Mouse (Mus musculus) embryonic facial prominence, embryonic 12.5 days (tissue): ENCODE data around the gene Vps52. TPM values are rescaled to one million over a fixed set of nuclear protein-coding genes. Genes with fewer than 3 reads are reported as not detected.
"Not testable (repeated sequence)": the region's sequence is repeated elsewhere in the genome, so short reads cannot be mapped to it uniquely, and the experiment has no call there.

Experiments used
- ATAC-seq: fragments of 200-750 bp; cut with Nextera tagmentation; 2 replicates; pipeline ENCODE4 v1.8.0; 2017; ENCODE audit not compliant: insufficient number of reproducible peaks, insufficient read depth, low FRiP score, low TSS enrichment
- H3K27ac ChIP-seq: fragments of 300-500 bp; sonication (generic); 2 replicates; pipeline ENCODE4 v1.5.1; 2016; ENCODE audit warnings: mild to moderate bottlenecking
- H3K27me3 ChIP-seq: fragments of 300-500 bp; sonication (generic); 2 replicates; pipeline ENCODE4 v1.6.1; 2016; ENCODE audit warnings: mild to moderate bottlenecking, moderate library complexity
- H3K36me3 ChIP-seq: fragments of 300-500 bp; sonication (generic); 2 replicates; pipeline ENCODE4 v1.6.1; 2016; ENCODE audit warnings: mild to moderate bottlenecking
- H3K4me1 ChIP-seq: fragments of 300-500 bp; sonication (generic); 2 replicates; pipeline ENCODE4 v1.6.1; 2016
- H3K4me2 ChIP-seq: fragments of 300-500 bp; sonication (generic); replicated peaks from 2 replicates; pipeline ENCODE4 v1.6.1; 2016; ENCODE audit warnings: mild to moderate bottlenecking, moderate library complexity
- H3K4me3 ChIP-seq: fragments of 300-500 bp; sonication (generic); 2 replicates; pipeline ENCODE4 v1.5.1; 2016; ENCODE audit warnings: mild to moderate bottlenecking
- H3K9ac ChIP-seq: fragments of 300-500 bp; sonication (generic); 2 replicates; pipeline ENCODE4 v1.6.1; 2016; ENCODE audit warnings: mild to moderate bottlenecking, moderate library complexity
- H3K9me3 ChIP-seq: fragments of 300-500 bp; sonication (generic); 2 replicates; pipeline ENCODE4 v1.6.1; 2016; ENCODE audit warnings: mild to moderate bottlenecking, moderate library complexity
- WGBS: fragments of 180-500 bp; shearing (Covaris S2); methylation state at CpG from one replicate; pipeline ENCODE4 v1.1.7; 2016; 5-methylcytosine and 5-hydroxymethylcytosine counted together
- polyA plus RNA-seq: library from polyadenylated mRNA; unstranded; fragments of >200 nt; fragmentation: Nextera tagmentation; extraction: Ambion mirVana; gene quantifications from 2 replicates; pipeline ENCODE4 v1.2.1, GENCODE M21; 2016

Gene Vps52
- polyA plus RNA-seq, 1 experiment from 2014 or later: 55.2 TPM

GRCm38 (mm10) chr17:33951021-33951946 lies 4.3 kb upstream of the Vps52 start, which contains the start of gene B3galt4:
TSS of gene B3galt4 (minus strand) at chr17:33951488.
- 1% methylated on average over 45 of the region's 45 CpGs for WGBS
- Histone ChIP-seq H3K4me1 (peaks cover 49% of the 10 kb centered on the region), H3K36me3 (peaks cover 60% of the 10 kb centered on the region), H3K9ac (peak within 1 kb of the TSS; percentile 67), H3K27ac (peak within 1 kb of the TSS; percentile 93), H3K27me3 (no peaks in the 10 kb centered on the region), H3K4me2 (peak within 1 kb of the TSS; percentile 87), H3K4me3 (peak within 1 kb of the TSS; percentile 44), H3K9me3 (no peaks in the 10 kb centered on the region)
- ATAC-seq: peak; percentile 78

- not testable (repeated sequence) for H3K27me3 ChIP-seq, H3K9me3 ChIP-seq, ATAC-seq
- H3K4me2 ChIP-seq: peak overlapping the region; percentile 87
- peaks cover 56% of the 10 kb centered on the region for H3K36me3 ChIP-seq
- WGBS: 81% methylated on average over 13 of the region's 13 CpGs
- H3K4me3 ChIP-seq: peak overlapping the region; percentile 44; the same call in 1 of the 2 replicates
- H3K4me1 ChIP-seq: peaks cover 54% of the 10 kb centered on the region
- peak overlapping the region; percentile 67; the same call in 1 of the 2 replicates for H3K9ac ChIP-seq
- H3K27ac ChIP-seq: peak overlapping the region; percentile 93; the same call in 1 of the 2 replicates
These were observed 3.6 kb upstream of the Vps52 start for GRCm38 (mm10) chr17:33952015-33952414.

- ATAC-seq: no peak
- WGBS: 84% methylated on average over 4 of the region's 4 CpGs
- Histone ChIP-seq H3K4me2 (peak overlapping the region; percentile 7; the same call in 1 of the 2 replicates), H3K9me3 (no peaks in the 10 kb centered on the region), H3K9ac (peak overlapping the region; percentile 41; the same call in 1 of the 2 replicates), H3K27ac (no peak overlapping the region), H3K27me3 (no peaks in the 10 kb centered on the region), H3K36me3 (peaks cover 49% of the 10 kb centered on the region), H3K4me1 (peaks cover 56% of the 10 kb centered on the region), H3K4me3 (no peak overlapping the region)
These were observed 2.7 kb upstream of the Vps52 start for GRCm38 (mm10) chr17:33952879-33953278.

GRCm38 (mm10) chr17:33953310-33953709 lies 2.3 kb upstream of the Vps52 start:
- peak overlapping the region; percentile 95 for H3K4me2 ChIP-seq

GRCm38 (mm10) chr17:33953961-33954565 lies 1.5 kb upstream of the Vps52 start:
- Histone ChIP-seq H3K9ac (peak overlapping the region; percentile 90), H3K27ac (peak overlapping the region; percentile 94), H3K27me3 (no peaks in the 10 kb centered on the region), H3K4me1 (peaks cover 56% of the 10 kb centered on the region), H3K36me3 (peaks cover 46% of the 10 kb centered on the region), H3K4me2 (peak overlapping the region; percentile 95), H3K9me3 (no peaks in the 10 kb centered on the region), H3K4me3 (peak overlapping the region; percentile 68)
- WGBS: 33% methylated on average over 5 of the region's 5 CpGs
- no peak for ATAC-seq

More at GRCm38 (mm10) chr17:33953310-33953709, 2.3 kb upstream of the Vps52 start:
- ATAC-seq: no peak
- peaks cover 56% of the 10 kb centered on the region for H3K4me1 ChIP-seq
- WGBS: 80% methylated on average over 3 of the region's 3 CpGs
- no peak overlapping the region for H3K4me3 ChIP-seq
- H3K36me3 ChIP-seq: peaks cover 46% of the 10 kb centered on the region
- H3K9me3 ChIP-seq: no peaks in the 10 kb centered on the region
- H3K27ac ChIP-seq: no peak overlapping the region
- no peak overlapping the region for H3K9ac ChIP-seq
- H3K27me3 ChIP-seq: no peaks in the 10 kb centered on the region

- Histone ChIP-seq H3K36me3 (peaks cover 46% of the 10 kb centered on the region), H3K27me3 (no peaks in the 10 kb centered on the region), H3K4me1 (peaks cover 54% of the 10 kb centered on the region), H3K27ac (peak overlapping the region; percentile 94), H3K9ac (peak overlapping the region; percentile 90), H3K4me3 (peak overlapping the region; percentile 68), H3K9me3 (no peaks in the 10 kb centered on the region), H3K4me2 (peak overlapping the region; percentile 95)
- under 1% methylated on average over 33 of the region's 33 CpGs for WGBS
- ATAC-seq: peak; percentile 5; the same call in 1 of the 2 replicates
These were observed 712 bp upstream of the Vps52 start for GRCm38 (mm10) chr17:33954646-33955554.

GRCm38 (mm10) chr17:33956336-33956735 lies 724 bp downstream of the Vps52 start:
- Histone ChIP-seq H3K9me3 (no peaks in the 10 kb centered on the region), H3K4me2 (peak overlapping the region; percentile 95), H3K27ac (peak overlapping the region; percentile 73), H3K9ac (peak overlapping the region; percentile 67), H3K36me3 (peaks cover 56% of the 10 kb centered on the region), H3K4me1 (peaks cover 40% of the 10 kb centered on the region), H3K27me3 (no peaks in the 10 kb centered on the region), H3K4me3 (peak overlapping the region; percentile 68)
- WGBS: 7% methylated on average over 10 of the region's 10 CpGs
- ATAC-seq: no peak

GRCm38 (mm10) chr17:33957493-33957892 lies 1.9 kb downstream of the Vps52 start:
- WGBS: 70% methylated on average over 6 of the region's 6 CpGs
- ATAC-seq: no peak

GRCm38 (mm10) chr17:33958451-33958850 lies 2.8 kb downstream of the Vps52 start:
- 97% methylated on average over 11 of the region's 11 CpGs for WGBS
- H3K36me3 ChIP-seq: peaks cover 59% of the 10 kb centered on the region
- ATAC-seq: no peak

More at GRCm38 (mm10) chr17:33957493-33957892, 1.9 kb downstream of the Vps52 start:
- Histone ChIP-seq H3K9me3 (no peaks in the 10 kb centered on the region), H3K9ac (no peak overlapping the region), H3K27ac (no peak overlapping the region), H3K27me3 (no peaks in the 10 kb centered on the region), H3K4me1 (peaks cover 30% of the 10 kb centered on the region), H3K4me3 (no peak overlapping the region), H3K4me2 (no peak overlapping the region), H3K36me3 (peaks cover 59% of the 10 kb centered on the region)

GRCm38 (mm10) chr17:33959135-33959534 lies 3.5 kb downstream of the Vps52 start:
- 94% methylated on average over 13 of the region's 13 CpGs for WGBS
- Histone ChIP-seq H3K36me3 (peaks cover 59% of the 10 kb centered on the region), H3K9ac (no peak overlapping the region), H3K4me3 (no peak overlapping the region), H3K27ac (no peak overlapping the region), H3K9me3 (no peaks in the 10 kb centered on the region), H3K4me2 (no peak overlapping the region), H3K27me3 (no peaks in the 10 kb centered on the region), H3K4me1 (peaks cover 13% of the 10 kb centered on the region)
- ATAC-seq: no peak

More at GRCm38 (mm10) chr17:33958451-33958850, 2.8 kb downstream of the Vps52 start:
- no peak overlapping the region for H3K4me2 ChIP-seq
- H3K4me3 ChIP-seq: no peak overlapping the region
- no peak overlapping the region for H3K27ac ChIP-seq
- H3K9me3 ChIP-seq: no peaks in the 10 kb centered on the region
- H3K27me3 ChIP-seq: no peaks in the 10 kb centered on the region
- H3K9ac ChIP-seq: no peak overlapping the region
- H3K4me1 ChIP-seq: peaks cover 20% of the 10 kb centered on the region

- peaks cover 8% of the 10 kb centered on the region for H3K4me1 ChIP-seq
- H3K27me3 ChIP-seq: no peaks in the 10 kb centered on the region
- H3K36me3 ChIP-seq: peaks cover 61% of the 10 kb centered on the region
- ATAC-seq: no peak
- no peaks in the 10 kb centered on the region for H3K9me3 ChIP-seq
- H3K4me2 ChIP-seq: no peak overlapping the region
- H3K4me3 ChIP-seq: no peak overlapping the region
- no peak overlapping the region for H3K27ac ChIP-seq
- 89% methylated on average over 15 of the region's 15 CpGs for WGBS
- H3K9ac ChIP-seq: no peak overlapping the region
These were observed 4.3 kb downstream of the Vps52 start for GRCm38 (mm10) chr17:33959948-33960347.
